Mouse (Mus musculus) liver, adult 2 months (tissue): ENCODE measurements around the gene Zdhhc14. TPM values are rescaled to one million over a fixed set of nuclear protein-coding genes. Genes with fewer than 3 reads are reported as not detected.
"Not testable (repeated sequence)": the region's sequence is repeated elsewhere in the genome, so short reads cannot be mapped to it uniquely, and the experiment has no call there.

Source experiments
- DNase-seq: peaks from one replicate; pipeline ENCODE4 v3.0.0-alpha.2; 2011; ENCODE audit warnings: low read depth, low spot score; ENCODE audit errors: extremely low read depth
- H3K27ac ChIP-seq: fragments of 200-500 bp; replicated peaks from 2 replicates; pipeline ENCODE4 v1.5.1; 2012; ENCODE audit warnings: low read depth, mild to moderate bottlenecking, control low read depth, inconsistent platforms, low read length; ENCODE audit not compliant: insufficient read depth
- H3K27me3 ChIP-seq: fragments of 200-500 bp; 2 replicates; pipeline ENCODE4 v1.6.1; 2012; ENCODE audit warnings: mild to moderate bottlenecking, moderate library complexity, low read length, inconsistent platforms; ENCODE audit not compliant: control insufficient read depth, insufficient read depth
- H3K36me3 ChIP-seq: fragments of 200-500 bp; 2 replicates; pipeline ENCODE4 v1.6.1; 2012; ENCODE audit warnings: low read length, inconsistent platforms; ENCODE audit not compliant: control insufficient read depth, insufficient read depth
- H3K4me1 ChIP-seq: fragments of 200-500 bp; 2 replicates; pipeline ENCODE4 v1.6.1; 2011; ENCODE audit warnings: low read length; ENCODE audit not compliant: control insufficient read depth, insufficient read depth
- H3K4me3 ChIP-seq: fragments of 200-500 bp; 2 replicates; pipeline ENCODE4 v1.5.1; 2011; ENCODE audit warnings: low read depth, mild to moderate bottlenecking, control low read depth, low read length, moderate library complexity; ENCODE audit not compliant: insufficient read depth
- H3K79me2 ChIP-seq: fragments of 200-500 bp; 2 replicates; pipeline ENCODE4 v1.6.1; 2012; ENCODE audit warnings: inconsistent platforms, mild to moderate bottlenecking, low read length, moderate library complexity; ENCODE audit not compliant: control insufficient read depth, insufficient read depth
- H3K9ac ChIP-seq: fragments of 200-500 bp; 2 replicates; pipeline ENCODE4 v1.6.1; 2012; ENCODE audit warnings: low read depth, mild to moderate bottlenecking, control low read depth, inconsistent platforms, low read length
- CTCF ChIP-seq: fragments of 200-500 bp; IDR thresholded peaks from 2 replicates; pipeline ENCODE4 v1.5.1; 2011; ENCODE audit warnings: low read depth, low read length, control low read depth
- POLR2A ChIP-seq: fragments of 200-500 bp; IDR thresholded peaks from 2 replicates; pipeline ENCODE4 v1.6.1; 2011; ENCODE audit warnings: low read length, control low read depth; ENCODE audit not compliant: insufficient read depth; ENCODE audit errors: extremely low read depth
- WGBS: fragments of 180-500 bp; shearing (Covaris S2); methylation state at CpG from one replicate; pipeline ENCODE4 v1.1.7; 2018; 5-methylcytosine and 5-hydroxymethylcytosine counted together
- polyA plus RNA-seq: library from polyadenylated mRNA; depleted of rRNA; stranded (reverse); fragments of >200 nt; gene quantifications from 2 replicates; pipeline ENCODE4 v1.2.3, GENCODE M21; 2012
- total RNA-seq: library from RNA; depleted of rRNA; stranded (reverse); fragments of >200 nt; gene quantifications from 2 replicates; pipeline ENCODE4 v1.2.3, GENCODE M21; 2014

The Zdhhc14 gene
- total and polyA plus RNA-seq, 2 experiments: 0.99 to 1.1 TPM

DNA sequence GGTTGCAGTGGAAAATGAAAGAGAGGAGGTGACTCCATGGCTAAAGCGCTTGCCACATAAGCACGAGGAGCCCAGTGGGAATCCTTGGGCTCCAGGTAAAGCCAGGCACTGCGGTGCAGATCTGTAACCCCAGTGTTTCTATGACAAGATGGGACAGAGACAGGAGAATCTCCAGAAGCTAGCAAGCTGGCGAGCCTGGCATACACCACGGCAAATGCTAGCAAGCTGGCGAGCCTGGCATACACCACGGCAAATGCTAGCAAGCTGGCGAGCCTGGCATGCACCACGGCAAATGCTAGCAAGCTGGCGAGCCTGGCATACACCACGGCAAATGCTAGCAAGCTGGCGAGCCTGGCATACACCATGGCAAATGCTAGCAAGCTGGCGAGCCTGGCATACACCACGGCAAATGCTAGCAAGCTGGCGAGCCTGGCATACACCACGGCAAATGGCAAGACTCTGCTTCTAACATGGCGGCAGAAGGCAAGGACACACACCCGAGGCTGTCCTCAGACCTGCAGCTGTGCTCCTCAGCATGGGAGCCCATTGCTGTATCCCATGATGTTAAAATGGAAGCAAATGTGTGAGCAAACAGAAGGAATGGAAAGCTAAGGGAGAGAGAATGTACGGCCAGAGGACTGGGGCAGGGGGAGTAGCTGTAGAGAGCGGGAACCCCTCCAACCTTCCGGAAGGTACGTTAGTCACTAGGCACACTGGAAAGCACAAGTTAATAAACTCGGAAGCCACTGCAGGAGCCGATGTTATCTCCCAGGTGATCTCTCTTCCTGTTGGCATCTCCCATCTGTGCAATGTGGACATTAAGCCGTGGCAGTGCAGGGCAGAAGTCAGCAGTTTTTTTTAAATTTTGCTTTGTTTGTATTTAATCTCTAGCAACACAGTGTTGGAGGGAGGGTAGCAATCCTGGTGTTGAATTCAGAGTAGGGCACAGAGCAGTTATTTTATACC, 129.6 kb downstream of the Zdhhc14 start:
- TF ChIP-seq POLR2A (no peak), CTCF (no peak)
- 81% methylated on average over 25 of the region's 25 CpGs for WGBS
- no peaks in the 10 kb centered on the region for H3K27me3 ChIP-seq
- no peak overlapping the region for H3K4me3 ChIP-seq
- peaks cover 2% of the 10 kb centered on the region for H3K4me1 ChIP-seq
- no peak overlapping the region for H3K9ac ChIP-seq
- H3K27ac ChIP-seq: no peak overlapping the region
- H3K79me2 ChIP-seq: no peaks in the 10 kb centered on the region
- H3K36me3 ChIP-seq: no peaks in the 10 kb centered on the region
- DNase-seq: no peak

DNA sequence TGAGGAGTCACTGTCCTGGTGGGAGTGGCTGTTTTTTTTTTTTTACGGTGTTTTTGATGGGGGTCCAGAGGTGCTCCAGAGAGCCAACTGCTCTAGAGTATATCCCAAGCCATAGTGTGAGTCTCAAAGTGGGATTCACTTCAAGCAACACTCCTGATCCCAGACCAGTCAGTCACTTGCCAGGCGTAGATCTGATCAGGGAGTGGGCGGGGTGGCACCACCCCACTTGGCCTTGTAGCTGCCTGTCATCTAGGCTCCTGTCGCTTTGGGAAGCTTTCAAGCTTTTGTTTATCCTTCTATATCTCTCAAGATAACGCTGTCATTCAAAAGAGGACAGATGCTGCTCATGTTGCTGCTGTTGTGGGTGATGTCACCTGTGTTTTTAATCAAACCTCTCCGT, 130.4 kb downstream of the Zdhhc14 start:
- no peak for TF ChIP-seq POLR2A
- no peak for TF ChIP-seq CTCF
- H3K27ac ChIP-seq: no peak overlapping the region
- H3K27me3 ChIP-seq: no peaks in the 10 kb centered on the region
- 44% methylated on average over 6 of the region's 6 CpGs for WGBS
- no peak for DNase-seq
- no peak overlapping the region for H3K4me3 ChIP-seq
- no peak overlapping the region for H3K9ac ChIP-seq
- H3K4me1 ChIP-seq: peaks cover 2% of the 10 kb centered on the region
- no peaks in the 10 kb centered on the region for H3K36me3 ChIP-seq
- no peaks in the 10 kb centered on the region for H3K79me2 ChIP-seq

DNA sequence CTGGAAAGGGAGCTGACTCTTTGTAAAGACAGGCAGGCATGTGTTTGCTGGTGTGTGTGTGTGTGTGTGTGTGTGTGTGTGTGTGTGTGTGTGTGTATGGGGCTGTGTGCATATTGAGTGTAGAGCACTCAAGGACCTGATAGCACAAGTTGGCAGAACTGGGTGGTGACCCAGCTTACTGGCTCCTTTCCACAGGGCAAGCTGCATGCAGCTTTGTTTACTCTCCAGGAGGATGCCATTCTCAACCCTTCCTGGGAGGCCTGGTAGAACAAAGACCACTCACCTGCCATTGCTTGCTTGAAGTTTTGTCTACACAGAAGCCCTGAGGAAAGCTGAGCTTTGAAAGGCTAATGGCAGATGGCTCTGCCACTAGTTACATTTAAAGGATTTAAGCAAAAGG, 130.8 kb downstream of the Zdhhc14 start:
- DNase-seq: peak; percentile 33
- Histone ChIP-seq H3K27me3 (no peaks in the 10 kb centered on the region), H3K9ac (no peak overlapping the region), H3K79me2 (no peaks in the 10 kb centered on the region), H3K4me1 (peaks cover 2% of the 10 kb centered on the region), H3K27ac (no peak overlapping the region), H3K36me3 (no peaks in the 10 kb centered on the region), H3K4me3 (no peak overlapping the region)
- no peak for TF ChIP-seq CTCF
- no peak for TF ChIP-seq POLR2A

DNA sequence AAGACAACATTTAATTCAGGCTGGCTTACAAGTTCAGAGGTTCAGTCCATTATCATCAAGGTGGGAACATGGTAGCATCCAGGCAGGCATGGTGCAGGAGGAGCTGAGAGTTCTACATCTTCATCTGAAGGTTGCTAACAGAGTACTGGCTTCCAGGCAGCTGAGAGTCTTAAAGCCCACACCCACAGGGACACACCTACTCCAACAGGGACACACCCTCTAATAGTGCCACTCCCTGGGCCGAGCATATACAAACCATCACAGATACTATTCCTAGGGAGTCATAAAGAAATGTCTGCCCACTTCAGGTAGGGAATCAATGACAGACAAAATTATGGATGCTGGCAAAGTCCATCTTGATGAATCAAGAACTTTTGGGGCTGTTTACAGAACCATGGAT, 132.5 kb downstream of the Zdhhc14 start:
- H3K4me3 ChIP-seq, H3K36me3 ChIP-seq, DNase-seq, H3K27me3 ChIP-seq, H3K79me2 ChIP-seq, H3K27ac ChIP-seq, H3K9ac ChIP-seq, H3K4me1 ChIP-seq: not testable (repeated sequence)
- whole genome bisulfite sequencing: 100% methylated on average over 1 of the region's 1 CpGs

DNA sequence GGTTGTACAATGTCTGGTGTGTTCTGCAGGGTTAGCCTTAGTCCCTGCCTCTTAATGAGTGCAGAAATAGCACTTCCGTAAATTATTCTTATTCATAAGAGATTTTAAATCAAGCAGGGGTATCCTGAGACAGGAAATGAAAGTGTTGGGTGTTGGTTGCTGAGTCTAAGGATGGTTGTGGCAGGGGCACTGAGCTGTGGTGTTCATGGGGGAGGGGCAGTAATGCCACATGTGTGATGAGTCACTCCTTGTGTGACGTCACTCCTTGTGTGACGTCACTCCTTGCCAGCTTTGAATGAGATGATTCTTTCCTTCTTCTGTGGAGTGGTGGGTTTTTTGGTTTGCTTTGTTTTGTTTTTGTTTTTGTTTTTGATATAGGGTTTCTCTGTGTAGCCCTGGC, 134.0 kb downstream of the Zdhhc14 start:
- H3K9ac ChIP-seq: no peak overlapping the region
- peaks cover 2% of the 10 kb centered on the region for H3K4me1 ChIP-seq
- no peaks in the 10 kb centered on the region for H3K27me3 ChIP-seq
- H3K4me3 ChIP-seq: no peak overlapping the region
- no peaks in the 10 kb centered on the region for H3K36me3 ChIP-seq
- 81% methylated on average over 3 of the region's 3 CpGs for WGBS
- TF ChIP-seq CTCF (no peak), POLR2A (no peak)
- no peak overlapping the region for H3K27ac ChIP-seq
- DNase-seq: no peak
- H3K79me2 ChIP-seq: no peaks in the 10 kb centered on the region

DNA sequence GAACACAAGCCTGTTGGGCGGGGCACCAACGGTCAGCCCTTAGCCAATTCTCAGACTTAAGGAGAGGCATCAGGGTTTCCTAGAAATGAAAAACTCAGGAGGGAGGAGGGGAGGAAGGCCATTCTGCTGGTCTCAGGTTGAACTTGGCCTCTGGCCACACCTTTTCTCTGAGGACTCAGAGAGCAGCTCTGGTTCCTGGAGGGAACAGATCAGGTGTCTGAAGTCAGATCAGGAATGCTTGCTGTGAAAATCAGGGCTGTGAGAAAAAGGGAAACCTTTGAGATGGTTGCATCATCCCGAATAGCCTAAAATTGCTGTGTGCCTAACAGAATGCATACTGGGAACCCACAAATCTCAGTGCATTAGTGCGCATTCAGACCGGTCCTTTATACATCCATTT, 135.3 kb downstream of the Zdhhc14 start:
- Histone ChIP-seq H3K79me2 (no peaks in the 10 kb centered on the region), H3K9ac (no peak overlapping the region), H3K4me3 (no peak overlapping the region), H3K4me1 (peaks cover 2% of the 10 kb centered on the region), H3K36me3 (no peaks in the 10 kb centered on the region), H3K27me3 (no peaks in the 10 kb centered on the region), H3K27ac (no peak overlapping the region)
- 96% methylated on average over 5 of the region's 5 CpGs for WGBS
- no peak for DNase-seq
- TF ChIP-seq POLR2A: no peak
